Mouse (Mus musculus) cortical plate, adult 2 months (tissue): ENCODE data around the gene Fbxo41. TPM values are rescaled to one million over a fixed set of nuclear protein-coding genes. Genes with fewer than 3 reads are reported as not detected.

Experiments used
- H3K27ac ChIP-seq: fragments of 200-500 bp; 2 replicates; pipeline ENCODE4 v1.5.1; 2012; ENCODE audit warnings: low read length, control low read depth, inconsistent platforms; ENCODE audit not compliant: insufficient read depth
- H3K4me1 ChIP-seq: fragments of 200-500 bp; 2 replicates; pipeline ENCODE4 v1.6.1; 2011; ENCODE audit warnings: low read length; ENCODE audit not compliant: control insufficient read depth, insufficient read depth
- H3K4me3 ChIP-seq: fragments of 200-500 bp; 2 replicates; pipeline ENCODE4 v1.5.1; 2011; ENCODE audit warnings: mild to moderate bottlenecking, low read length, control low read depth; ENCODE audit not compliant: insufficient read depth
- CTCF ChIP-seq: fragments of 200-500 bp; IDR thresholded peaks from 2 replicates; pipeline ENCODE4 v1.5.1; 2011; ENCODE audit warnings: mild to moderate bottlenecking, control low read depth, low read length; ENCODE audit not compliant: insufficient read depth; ENCODE audit errors: extremely low read depth
- POLR2A ChIP-seq: fragments of 200-500 bp; IDR thresholded peaks from 2 replicates; pipeline ENCODE4 v1.6.1; 2011; ENCODE audit warnings: mild to moderate bottlenecking, low read length, control low read depth; ENCODE audit not compliant: insufficient read depth; ENCODE audit errors: extremely low read depth
- polyA plus RNA-seq: library from polyadenylated mRNA; depleted of rRNA; stranded (reverse); fragments of >200 nt; gene quantifications from 2 replicates; pipeline ENCODE4 v1.2.3, GENCODE M21; 2012

The Fbxo41 gene
- polyA plus RNA-seq, 1 experiment, result 57.6 TPM

DNA sequence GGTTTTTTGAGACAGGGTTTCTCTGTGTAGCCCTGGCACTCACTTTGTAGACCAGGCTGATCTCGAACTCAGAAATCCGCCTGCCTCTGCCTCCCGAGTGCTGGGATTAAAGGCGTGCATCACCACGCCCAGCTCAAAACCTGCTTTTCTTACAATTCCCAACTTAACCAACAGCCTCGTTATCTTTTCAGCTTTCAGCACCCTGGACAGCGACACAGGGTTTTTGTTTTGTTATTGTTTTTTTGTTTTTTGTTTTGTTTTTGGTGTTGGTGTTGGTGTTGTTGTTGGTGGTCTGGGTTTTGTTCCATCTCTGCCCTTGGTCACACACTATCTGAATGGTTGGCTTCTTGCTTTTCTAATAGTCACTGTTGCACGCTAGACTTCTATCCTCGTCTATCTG is 4.6 kb downstream of the Fbxo41 start:
- peaks cover under 1% of the 10 kb centered on the region; the same call in 1 of the 2 replicates for H3K4me1 ChIP-seq
- H3K4me3 ChIP-seq, result no peak overlapping the region
- no peak overlapping the region for H3K27ac ChIP-seq
- no peak for TF ChIP-seq CTCF
- TF ChIP-seq POLR2A, result no peak

DNA sequence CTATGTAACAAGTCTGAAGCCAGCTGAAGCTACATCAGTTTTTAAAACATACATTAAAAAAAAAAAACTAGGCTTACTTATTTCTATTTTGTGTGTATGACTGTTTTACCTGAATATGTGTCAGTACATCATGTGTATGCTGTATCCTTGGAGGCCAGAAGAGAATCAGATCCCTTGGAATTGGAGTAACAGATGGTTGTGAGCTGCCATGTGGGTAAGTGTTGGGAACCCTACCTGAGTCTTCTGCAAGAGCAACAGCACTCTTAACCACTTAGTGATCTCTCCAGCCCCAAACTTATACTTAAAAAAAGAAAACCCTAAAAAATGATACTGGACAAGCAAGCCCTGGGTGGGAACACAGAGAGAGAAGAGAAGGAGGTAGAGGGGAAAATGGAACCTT is 5.8 kb downstream of the Fbxo41 start:
- H3K4me3 ChIP-seq, result no peak overlapping the region
- H3K4me1 ChIP-seq, result no peaks in the 10 kb centered on the region
- TF ChIP-seq POLR2A (no peak), CTCF (no peak)
- H3K27ac ChIP-seq, result no peak overlapping the region

DNA sequence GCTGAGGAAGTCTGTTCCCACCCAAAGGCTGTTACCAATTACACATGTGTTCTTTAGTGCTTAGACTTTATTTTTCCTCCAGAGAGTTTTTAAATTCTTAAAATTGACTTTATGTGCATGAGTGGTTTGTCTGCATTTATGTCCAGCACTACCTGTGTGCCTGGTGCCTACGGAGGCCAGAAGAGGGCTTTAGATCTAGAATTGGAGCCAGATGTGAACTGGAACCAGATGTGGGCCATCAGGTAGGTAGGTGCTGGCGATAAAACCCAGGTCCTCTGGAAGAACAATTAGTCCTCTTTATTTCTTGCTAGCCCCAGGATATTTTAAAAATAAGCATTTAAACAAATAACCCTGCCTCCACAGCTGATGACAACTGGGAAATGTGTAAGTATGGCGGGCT is 11.2 kb downstream of the Fbxo41 start:
- no peaks in the 10 kb centered on the region; the same call in 1 of the 2 replicates for H3K4me1 ChIP-seq
- no peak overlapping the region for H3K27ac ChIP-seq
- TF ChIP-seq POLR2A, result no peak
- TF ChIP-seq CTCF, result no peak
- no peak overlapping the region for H3K4me3 ChIP-seq

DNA sequence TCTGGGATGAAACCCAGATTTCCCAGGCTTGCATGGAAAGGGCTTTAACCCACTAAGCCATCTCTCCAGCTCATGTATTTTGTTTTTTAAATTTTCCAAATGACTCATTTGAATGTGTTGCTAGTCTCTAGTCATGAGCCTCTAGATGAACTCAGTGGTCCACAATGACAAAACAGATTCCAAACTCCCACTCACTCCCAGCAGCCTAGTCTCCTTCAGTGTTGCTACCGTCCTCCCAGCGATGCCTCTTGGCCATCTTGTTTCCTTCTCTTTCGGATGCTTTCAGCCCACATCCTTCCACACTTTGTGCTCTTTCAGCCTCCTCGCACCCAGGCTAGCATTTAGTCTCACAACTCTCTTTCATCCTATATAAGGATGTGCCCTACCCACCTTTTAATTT is 12.5 kb downstream of the Fbxo41 start:
- TF ChIP-seq POLR2A (no peak), CTCF (no peak)
- no peak overlapping the region for H3K27ac ChIP-seq
- no peak overlapping the region for H3K4me3 ChIP-seq
- H3K4me1 ChIP-seq, result peaks cover 4% of the 10 kb centered on the region

DNA sequence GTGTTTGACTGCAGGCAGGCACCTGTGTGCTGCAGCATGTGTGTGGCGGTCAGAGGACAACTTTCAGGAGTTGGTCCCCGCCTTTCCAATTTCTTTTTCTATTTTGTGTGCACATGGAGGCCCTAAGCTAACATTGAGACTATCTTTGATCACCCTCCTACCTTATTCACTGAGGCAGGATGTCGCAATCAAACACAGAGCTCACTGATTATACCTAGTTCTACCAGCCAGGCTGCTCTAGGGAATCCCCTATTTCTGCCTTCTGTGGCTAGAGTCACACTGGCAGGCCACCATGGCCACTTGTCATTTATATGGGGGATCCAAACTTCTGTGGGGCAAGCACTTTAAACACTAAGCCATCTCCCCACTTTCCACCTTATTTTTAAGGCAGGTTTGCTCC is 13.1 kb downstream of the Fbxo41 start:
- no peak overlapping the region for H3K4me3 ChIP-seq
- no peak for TF ChIP-seq POLR2A
- no peak for TF ChIP-seq CTCF
- H3K4me1 ChIP-seq, result peaks cover 4% of the 10 kb centered on the region
- no peak overlapping the region for H3K27ac ChIP-seq

DNA sequence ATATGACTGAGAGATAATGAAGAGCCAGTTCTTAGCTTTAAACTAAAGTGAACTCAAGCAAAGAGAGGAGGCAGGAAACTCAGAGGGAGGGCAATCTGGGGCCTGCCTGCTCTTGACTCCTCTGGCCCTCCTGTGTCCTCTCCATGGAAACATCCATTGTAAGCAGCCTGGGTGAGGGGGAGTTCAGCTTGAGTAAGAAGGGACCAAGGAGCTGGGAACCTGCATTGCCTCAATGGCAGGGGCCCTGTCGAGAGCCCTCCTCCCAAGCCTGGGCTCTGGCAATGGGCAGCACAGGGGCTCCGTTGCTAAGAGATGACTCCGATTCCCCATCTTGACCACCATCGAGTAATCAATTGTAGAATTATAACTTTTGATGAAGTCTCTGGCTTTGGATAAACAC is 14.3 kb downstream of the Fbxo41 start:
- Histone ChIP-seq H3K4me1 (peaks cover 4% of the 10 kb centered on the region), H3K27ac (no peak overlapping the region), H3K4me3 (no peak overlapping the region)
- TF ChIP-seq POLR2A (no peak), CTCF (no peak)

DNA sequence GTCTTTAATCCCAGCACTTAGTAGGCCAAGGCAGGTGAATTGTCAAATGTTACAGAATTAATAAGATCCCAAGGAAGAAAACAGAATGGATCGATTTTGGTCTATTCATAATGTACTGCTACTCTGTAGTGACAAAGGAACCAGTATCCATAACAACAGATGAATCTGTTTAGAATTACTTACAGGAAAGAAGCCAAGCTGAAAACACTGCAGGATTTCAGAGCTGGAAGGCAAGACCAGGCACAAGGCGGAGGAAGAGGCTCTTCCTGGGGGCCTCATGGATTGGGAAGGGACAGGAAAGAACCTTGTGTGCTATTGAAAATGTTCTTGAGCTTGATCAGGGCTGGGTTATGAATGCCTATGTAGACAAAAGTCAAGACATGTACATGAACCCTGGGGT is 17.1 kb downstream of the Fbxo41 start:
- no peak for TF ChIP-seq CTCF
- Histone ChIP-seq H3K4me3 (no peak overlapping the region), H3K4me1 (peaks cover 11% of the 10 kb centered on the region), H3K27ac (no peak overlapping the region)

DNA sequence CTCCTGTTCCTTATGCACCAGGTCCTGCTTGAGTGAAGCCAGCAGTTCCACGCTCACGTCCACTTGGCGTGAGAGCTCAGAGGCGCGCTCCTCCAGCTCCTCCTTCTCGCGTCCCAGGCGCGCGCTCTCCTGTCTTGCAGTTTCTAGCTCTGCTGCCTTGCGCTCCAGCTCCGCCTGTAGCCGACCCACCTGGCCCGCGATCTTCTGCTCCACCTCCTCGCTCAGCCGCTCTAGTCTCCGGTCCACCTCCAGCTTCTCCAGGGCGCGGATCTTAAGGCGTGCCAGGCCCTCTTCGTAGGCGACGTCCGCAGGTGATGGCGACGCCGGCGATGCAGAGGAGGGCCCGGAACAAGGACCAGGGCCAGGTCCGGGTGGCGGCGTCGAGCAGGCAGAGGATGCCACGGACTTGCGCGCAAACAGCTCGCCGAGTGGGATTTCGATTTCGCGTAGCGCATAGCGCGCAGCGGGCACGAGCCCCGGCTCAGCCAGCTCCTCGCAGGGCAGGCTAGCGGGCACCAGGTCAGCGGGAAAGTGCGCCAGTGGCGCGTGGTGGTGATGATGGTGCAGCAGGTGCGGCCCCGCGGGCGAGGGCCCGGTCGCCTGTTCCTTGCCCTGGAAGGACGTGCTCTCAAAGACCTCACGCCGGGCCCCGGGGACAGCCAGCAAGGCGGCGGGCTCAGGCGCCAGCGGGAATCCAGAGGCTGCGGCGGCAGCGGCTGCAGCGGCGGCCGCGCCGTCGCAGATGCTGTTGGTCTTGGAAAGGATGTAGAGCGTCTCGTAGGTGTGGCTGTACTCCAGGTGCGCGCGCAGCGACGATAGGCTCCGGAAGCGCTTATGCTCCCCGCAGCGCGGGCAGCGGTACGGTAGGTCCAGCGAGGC is 18.7 kb downstream of the Fbxo41 start:
- no peak overlapping the region for H3K4me3 ChIP-seq
- no peak for TF ChIP-seq POLR2A
- no peak for TF ChIP-seq CTCF
- peaks cover 11% of the 10 kb centered on the region for H3K4me1 ChIP-seq
- no peak overlapping the region for H3K27ac ChIP-seq

DNA sequence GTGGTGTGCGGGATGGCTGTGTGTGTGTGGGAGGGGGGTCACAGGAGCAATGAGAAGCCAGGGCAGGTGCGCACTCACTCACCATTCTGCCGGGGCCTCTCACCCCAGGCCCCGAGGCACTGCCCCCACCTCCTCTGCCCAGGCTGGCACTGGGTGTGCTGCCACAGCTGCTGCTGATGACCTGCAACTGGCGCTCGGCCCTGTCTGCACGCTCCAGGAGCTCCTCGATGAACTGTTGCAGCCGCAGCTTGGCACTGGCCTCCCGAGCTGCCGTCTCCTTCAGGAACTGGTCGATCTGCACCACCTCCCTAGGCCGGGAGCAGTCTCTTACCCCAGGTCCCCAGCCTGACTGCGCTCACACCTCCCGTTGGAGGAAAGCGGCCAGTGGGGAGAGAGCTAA is 22.1 kb downstream of the Fbxo41 start:
- Histone ChIP-seq H3K4me1 (peaks cover 7% of the 10 kb centered on the region), H3K27ac (no peak overlapping the region), H3K4me3 (no peak overlapping the region)
- no peak for TF ChIP-seq CTCF
- no peak for TF ChIP-seq POLR2A

DNA sequence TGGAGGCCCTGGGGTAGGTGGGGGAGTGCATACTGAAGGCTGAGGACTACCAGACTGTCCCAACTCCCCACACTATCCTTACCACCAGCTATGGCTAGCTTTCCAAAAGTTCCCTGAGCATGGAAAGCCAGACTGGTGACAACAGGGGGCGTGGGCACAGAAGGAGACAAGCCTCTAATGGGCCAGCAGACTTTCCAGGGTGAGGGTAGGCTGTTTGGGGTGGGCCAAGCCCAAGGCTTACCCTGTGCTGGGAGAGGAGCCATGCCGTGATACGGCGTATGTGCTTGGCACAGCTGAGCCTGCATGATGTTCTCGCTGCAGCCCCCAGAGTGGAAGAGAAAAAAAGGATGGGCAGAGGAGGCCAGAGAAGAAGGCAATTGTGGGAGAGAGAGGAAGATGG is 22.8 kb downstream of the Fbxo41 start:
- H3K4me1 ChIP-seq, result peaks cover 7% of the 10 kb centered on the region
- TF ChIP-seq POLR2A (no peak), CTCF (no peak)
- no peak overlapping the region for H3K27ac ChIP-seq
- no peak overlapping the region for H3K4me3 ChIP-seq

DNA sequence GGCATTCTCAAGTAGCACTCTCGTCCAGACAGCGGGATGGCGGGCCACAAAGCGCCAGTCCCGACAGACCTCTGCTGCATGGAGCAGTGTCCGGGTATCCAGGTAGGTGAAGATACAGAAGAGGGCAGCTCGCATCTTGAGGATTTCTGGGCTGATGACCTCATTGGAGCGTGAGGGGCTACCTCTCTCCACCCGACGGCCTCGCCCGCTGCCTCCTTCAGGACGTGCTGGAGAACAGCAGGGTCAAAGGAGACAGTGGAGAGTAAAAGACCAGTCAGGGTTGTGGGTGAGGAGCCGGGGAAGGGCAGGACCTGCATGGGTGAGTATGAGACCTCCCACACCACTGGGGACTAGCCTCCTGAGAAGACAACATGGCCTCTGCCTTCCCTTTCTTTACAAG is 24.4 kb downstream of the Fbxo41 start:
- no peak overlapping the region for H3K4me3 ChIP-seq
- no peak overlapping the region for H3K27ac ChIP-seq
- H3K4me1 ChIP-seq, result peaks cover 9% of the 10 kb centered on the region
- TF ChIP-seq POLR2A, result no peak
- TF ChIP-seq CTCF, result no peak
